Mouse (Mus musculus) forebrain, embryonic 16.5 days (tissue): Measurements from ENCODE around the gene Ndufaf2. TPM values are rescaled to one million over a fixed set of nuclear protein-coding genes. Genes with fewer than 3 reads are reported as not detected.

Experiments
- ATAC-seq: fragments of 200-750 bp; cut with Nextera tagmentation; 2 replicates; pipeline ENCODE4 v1.8.0; 2017; ENCODE audit warnings: mild to moderate bottlenecking, moderate library complexity
- H3K27ac ChIP-seq: fragments of 300-500 bp; sonication (generic); 2 replicates; pipeline ENCODE4 v1.5.1; 2014; ENCODE audit warnings: low read length, control low read depth
- H3K27me3 ChIP-seq: fragments of 300-500 bp; sonication (generic); replicated peaks from 2 replicates; pipeline ENCODE4 v1.6.1; 2014; ENCODE audit warnings: low read length; ENCODE audit not compliant: control insufficient read depth, insufficient read depth
- H3K36me3 ChIP-seq: fragments of 300-500 bp; sonication (generic); 2 replicates; pipeline ENCODE4 v1.6.1; 2014; ENCODE audit not compliant: control insufficient read depth, insufficient read depth
- H3K4me1 ChIP-seq: fragments of 300-500 bp; sonication (generic); replicated peaks from 2 replicates; pipeline ENCODE4 v1.6.1; 2014; ENCODE audit warnings: low read length; ENCODE audit not compliant: control insufficient read depth, insufficient read depth
- H3K4me2 ChIP-seq: fragments of 300-500 bp; sonication (generic); 2 replicates; pipeline ENCODE4 v1.6.1; 2014; ENCODE audit warnings: mild to moderate bottlenecking, low read length, control low read depth
- H3K4me3 ChIP-seq: fragments of 300-500 bp; sonication (generic); replicated peaks from 2 replicates; pipeline ENCODE4 v1.5.1; 2014; ENCODE audit warnings: mild to moderate bottlenecking, low read length, control low read depth
- H3K9ac ChIP-seq: fragments of 300-500 bp; sonication (generic); replicated peaks from 2 replicates; pipeline ENCODE4 v1.6.1; 2014; ENCODE audit warnings: low read depth, low read length, control low read depth
- H3K9me3 ChIP-seq: fragments of 300-500 bp; sonication (generic); 2 replicates; pipeline ENCODE4 v1.6.1; 2016; ENCODE audit warnings: low read length; ENCODE audit not compliant: control insufficient read depth
- WGBS: fragments of 180-500 bp; shearing (Covaris S2); extraction: QIAGEN DNeasy Blood & Tissue Kit; methylation state at CpG from one replicate; pipeline ENCODE4 v1.1.7; 2014; 5-methylcytosine and 5-hydroxymethylcytosine counted together
- polyA plus RNA-seq: library from polyadenylated mRNA; unstranded; fragments of >200 nt; fragmentation: Nextera tagmentation; extraction: Ambion mirVana; gene quantifications from 2 replicates; pipeline ENCODE4 v1.2.1, GENCODE M21; 2015

The Ndufaf2 gene
- polyA plus RNA-seq, 1 experiment from 2014 or later: 72.8 TPM

DNA sequence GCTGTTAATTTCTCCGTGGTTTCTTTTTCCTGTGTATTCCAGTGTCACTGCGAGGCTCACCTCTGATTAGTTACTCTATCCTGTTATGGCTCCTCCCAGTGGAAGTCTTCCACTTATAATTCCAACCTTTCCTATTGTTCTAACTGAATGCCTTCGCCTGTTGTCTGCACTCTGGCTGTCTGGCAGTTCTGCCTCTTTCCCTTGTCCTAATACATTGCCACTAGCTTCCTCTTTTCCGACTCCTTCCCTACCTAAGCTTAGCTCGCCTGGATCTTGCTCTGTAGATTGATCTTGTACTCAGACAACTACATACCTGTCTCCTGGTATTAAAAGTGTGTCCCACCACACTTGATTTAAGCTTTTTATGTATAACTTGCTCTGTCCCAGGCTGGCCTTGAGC is 22.4 kb upstream of the Ndufaf2 start:
- Histone ChIP-seq H3K4me3 (no peak overlapping the region), H3K27me3 (no peaks in the 10 kb centered on the region), H3K27ac (no peak overlapping the region), H3K9me3 (no peaks in the 10 kb centered on the region), H3K4me1 (no peaks in the 10 kb centered on the region), H3K4me2 (no peak overlapping the region), H3K36me3 (peaks cover 17% of the 10 kb centered on the region), H3K9ac (no peak overlapping the region)
- 90% methylated on average over 5 of the region's 5 CpGs for WGBS
- ATAC-seq: no peak

DNA sequence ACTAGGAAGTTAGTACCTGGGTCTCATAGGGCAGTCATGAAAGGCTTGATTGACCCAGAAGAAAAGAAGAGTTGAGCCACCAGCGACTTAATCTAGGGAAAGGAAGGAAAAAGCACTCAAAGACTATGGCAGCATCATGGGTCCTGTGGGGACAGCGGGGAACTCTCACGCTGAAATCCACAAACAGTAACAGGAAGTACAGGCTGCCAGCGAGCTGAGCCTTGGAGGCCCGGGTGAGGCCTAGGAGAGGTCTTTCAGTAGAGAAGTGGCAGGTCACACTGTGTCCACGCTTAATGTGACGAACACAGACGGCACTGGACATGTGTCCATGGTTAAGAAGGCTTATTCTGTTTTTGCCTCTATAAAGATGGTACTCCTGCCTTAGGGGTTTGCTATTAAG is 21.2 kb upstream of the Ndufaf2 start:
- Histone ChIP-seq H3K27ac (no peak overlapping the region), H3K27me3 (no peaks in the 10 kb centered on the region), H3K36me3 (peaks cover 14% of the 10 kb centered on the region), H3K9me3 (no peaks in the 10 kb centered on the region), H3K4me2 (no peak overlapping the region), H3K9ac (no peak overlapping the region), H3K4me3 (no peak overlapping the region), H3K4me1 (no peaks in the 10 kb centered on the region)
- no peak for ATAC-seq
- 91% methylated on average over 8 of the region's 8 CpGs for WGBS

DNA sequence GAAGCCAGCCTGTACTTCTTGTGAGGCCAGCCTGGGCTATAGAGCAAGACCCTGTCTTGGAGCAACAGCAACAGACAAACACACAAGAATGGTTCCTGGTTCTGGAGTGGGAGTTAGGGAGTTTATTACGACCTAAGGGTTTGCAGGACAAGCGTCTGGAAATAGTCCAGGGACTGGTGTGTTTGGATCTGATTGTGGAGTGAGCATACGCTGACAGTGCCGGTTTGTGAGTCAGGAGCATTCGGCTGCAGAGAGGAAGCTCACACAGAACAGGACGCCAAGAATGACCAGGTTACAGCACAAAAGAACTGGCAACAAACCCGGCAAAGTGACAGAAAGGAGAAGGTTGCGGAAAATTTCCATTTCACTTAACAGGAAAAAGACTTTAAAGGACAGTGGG is 12.1 kb upstream of the Ndufaf2 start:
- no peaks in the 10 kb centered on the region for H3K27me3 ChIP-seq
- 91% methylated on average over 8 of the region's 8 CpGs for WGBS
- no peaks in the 10 kb centered on the region for H3K9me3 ChIP-seq
- H3K4me1 ChIP-seq: no peaks in the 10 kb centered on the region
- H3K4me2 ChIP-seq: no peak overlapping the region
- H3K9ac ChIP-seq: no peak overlapping the region
- no peak for ATAC-seq
- H3K4me3 ChIP-seq: no peak overlapping the region
- H3K36me3 ChIP-seq: peaks cover 2% of the 10 kb centered on the region; the same call in 1 of the 2 replicates
- H3K27ac ChIP-seq: no peak overlapping the region

DNA sequence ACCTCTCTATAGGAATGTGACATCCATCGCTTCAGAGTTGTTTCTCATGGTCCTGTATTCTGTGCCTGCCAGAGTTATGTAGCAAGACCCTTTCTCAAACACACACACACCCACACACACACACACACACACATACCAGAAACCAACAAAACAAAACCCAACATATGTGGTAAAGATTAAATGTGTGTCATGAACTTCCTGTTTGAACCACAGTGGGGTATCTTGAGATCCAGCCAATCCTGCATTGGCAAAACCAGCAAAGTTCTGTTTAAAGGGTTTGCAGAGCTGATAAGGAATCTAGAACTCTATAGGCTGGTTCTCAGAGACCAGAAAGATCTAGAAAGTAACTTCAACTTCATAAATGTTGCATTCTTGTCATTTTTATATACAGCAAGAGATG is 11.6 kb upstream of the Ndufaf2 start:
- no peak for ATAC-seq
- no peak overlapping the region for H3K9ac ChIP-seq
- WGBS: 96% methylated on average over 1 of the region's 1 CpGs
- H3K4me1 ChIP-seq: no peaks in the 10 kb centered on the region
- H3K4me2 ChIP-seq: no peak overlapping the region
- no peak overlapping the region for H3K4me3 ChIP-seq
- peaks cover 2% of the 10 kb centered on the region; the same call in 1 of the 2 replicates for H3K36me3 ChIP-seq
- no peak overlapping the region for H3K27ac ChIP-seq
- H3K9me3 ChIP-seq: no peaks in the 10 kb centered on the region
- H3K27me3 ChIP-seq: no peaks in the 10 kb centered on the region

DNA sequence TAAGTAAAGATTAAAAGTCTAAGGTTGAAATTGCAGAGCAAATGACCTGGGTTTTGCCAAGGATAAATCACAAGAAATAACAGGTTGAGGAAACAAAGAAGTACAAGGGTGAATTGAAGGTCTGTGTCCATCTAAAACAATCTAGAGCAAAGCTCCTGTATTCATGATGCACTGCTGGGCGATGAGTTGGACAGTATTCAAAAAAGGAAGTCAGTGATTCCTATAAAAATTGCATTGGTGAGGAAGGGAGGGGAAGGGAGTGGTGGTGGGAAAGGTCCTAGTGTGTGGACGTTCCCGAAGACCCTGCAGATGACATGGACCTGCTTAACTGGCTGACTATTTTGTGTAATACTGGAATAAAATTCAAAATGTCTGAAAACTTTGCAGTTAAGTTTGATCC is 6.2 kb upstream of the Ndufaf2 start:
- WGBS: 92% methylated on average over 3 of the region's 3 CpGs
- Histone ChIP-seq H3K27ac (no peak overlapping the region), H3K36me3 (peaks cover 3% of the 10 kb centered on the region; the same call in 1 of the 2 replicates), H3K9me3 (no peaks in the 10 kb centered on the region), H3K4me3 (no peak overlapping the region), H3K4me2 (no peak overlapping the region), H3K9ac (no peak overlapping the region), H3K27me3 (no peaks in the 10 kb centered on the region), H3K4me1 (peaks cover 3% of the 10 kb centered on the region)
- no peak for ATAC-seq

DNA sequence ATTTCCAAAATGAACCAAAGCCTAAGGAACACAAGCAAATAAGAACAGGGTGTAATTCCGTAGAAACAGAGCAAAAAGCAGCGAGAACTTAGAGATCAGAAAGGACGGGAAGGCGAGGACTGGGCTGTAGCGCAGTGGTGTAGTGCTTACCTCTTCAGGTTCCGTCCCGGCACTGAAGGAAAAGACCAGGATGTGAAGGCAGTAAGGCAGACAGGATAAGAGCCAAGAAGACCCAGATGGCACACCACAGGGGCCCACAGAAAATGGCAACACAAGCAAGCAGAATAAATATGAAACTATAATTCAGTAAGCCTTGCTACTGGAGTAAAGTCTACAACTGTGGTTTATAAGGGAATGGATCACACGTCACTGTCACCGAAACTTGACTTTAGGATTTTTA is 5.5 kb upstream of the Ndufaf2 start:
- no peak for ATAC-seq
- H3K9ac ChIP-seq: no peak overlapping the region
- H3K4me2 ChIP-seq: no peak overlapping the region
- H3K27ac ChIP-seq: no peak overlapping the region
- WGBS: 86% methylated on average over 9 of the region's 9 CpGs
- no peaks in the 10 kb centered on the region for H3K9me3 ChIP-seq
- H3K4me1 ChIP-seq: peaks cover 9% of the 10 kb centered on the region
- H3K27me3 ChIP-seq: no peaks in the 10 kb centered on the region
- peaks cover 3% of the 10 kb centered on the region; the same call in 1 of the 2 replicates for H3K36me3 ChIP-seq
- H3K4me3 ChIP-seq: no peak overlapping the region

DNA sequence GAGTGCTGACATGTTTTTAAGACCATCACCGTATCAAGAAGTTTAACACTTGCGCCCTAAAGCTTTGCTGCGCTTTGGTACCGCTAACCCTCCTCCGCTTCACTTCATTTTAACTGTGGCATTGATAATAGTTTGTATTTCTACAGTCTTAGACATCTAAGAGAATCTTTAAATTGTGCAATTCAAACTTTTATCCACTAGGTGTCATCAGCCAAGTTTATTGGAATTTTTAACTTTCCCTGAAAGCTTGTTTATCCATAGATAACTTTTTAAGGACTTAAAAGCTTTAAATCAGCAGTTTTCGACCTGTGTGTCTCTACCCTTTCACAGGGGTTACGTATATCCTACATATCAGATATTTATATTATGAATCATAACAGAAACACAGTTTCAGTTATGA is 1.5 kb upstream of the Ndufaf2 start:
- Histone ChIP-seq H3K4me2 (no peak overlapping the region), H3K27ac (no peak overlapping the region), H3K4me1 (peaks cover 14% of the 10 kb centered on the region), H3K9me3 (no peaks in the 10 kb centered on the region), H3K4me3 (no peak overlapping the region), H3K9ac (no peak overlapping the region), H3K36me3 (peaks cover 3% of the 10 kb centered on the region; the same call in 1 of the 2 replicates), H3K27me3 (no peaks in the 10 kb centered on the region)
- ATAC-seq: no peak
- 62% methylated on average over 7 of the region's 7 CpGs for WGBS

DNA sequence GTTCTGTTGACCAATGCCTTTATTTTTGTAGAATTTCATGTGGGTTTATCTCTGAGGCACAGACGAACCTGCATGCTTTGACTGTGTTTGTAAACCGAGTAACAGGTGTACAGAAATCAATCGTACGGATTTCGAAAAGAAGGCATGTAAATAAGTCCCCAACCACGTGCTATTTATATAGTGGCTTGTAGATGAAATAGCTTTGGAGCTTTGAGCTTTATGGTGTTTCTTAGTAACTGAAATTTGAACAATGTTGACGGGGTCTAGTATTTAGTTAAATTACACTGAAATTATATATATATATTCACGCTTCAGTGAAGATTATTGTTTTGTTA is 785 bp upstream of the Ndufaf2 start:
- H3K4me1 ChIP-seq: peaks cover 14% of the 10 kb centered on the region
- peak overlapping the region; percentile 57 for H3K9ac ChIP-seq
- 6% methylated on average over 8 of the region's 8 CpGs for WGBS
- peak overlapping the region; percentile 96 for H3K4me2 ChIP-seq
- no peak for ATAC-seq
- peaks cover 3% of the 10 kb centered on the region; the same call in 1 of the 2 replicates for H3K36me3 ChIP-seq
- H3K4me3 ChIP-seq: peak overlapping the region; percentile 91
- H3K27ac ChIP-seq: no peak overlapping the region
- no peaks in the 10 kb centered on the region for H3K9me3 ChIP-seq
- H3K27me3 ChIP-seq: no peaks in the 10 kb centered on the region

DNA sequence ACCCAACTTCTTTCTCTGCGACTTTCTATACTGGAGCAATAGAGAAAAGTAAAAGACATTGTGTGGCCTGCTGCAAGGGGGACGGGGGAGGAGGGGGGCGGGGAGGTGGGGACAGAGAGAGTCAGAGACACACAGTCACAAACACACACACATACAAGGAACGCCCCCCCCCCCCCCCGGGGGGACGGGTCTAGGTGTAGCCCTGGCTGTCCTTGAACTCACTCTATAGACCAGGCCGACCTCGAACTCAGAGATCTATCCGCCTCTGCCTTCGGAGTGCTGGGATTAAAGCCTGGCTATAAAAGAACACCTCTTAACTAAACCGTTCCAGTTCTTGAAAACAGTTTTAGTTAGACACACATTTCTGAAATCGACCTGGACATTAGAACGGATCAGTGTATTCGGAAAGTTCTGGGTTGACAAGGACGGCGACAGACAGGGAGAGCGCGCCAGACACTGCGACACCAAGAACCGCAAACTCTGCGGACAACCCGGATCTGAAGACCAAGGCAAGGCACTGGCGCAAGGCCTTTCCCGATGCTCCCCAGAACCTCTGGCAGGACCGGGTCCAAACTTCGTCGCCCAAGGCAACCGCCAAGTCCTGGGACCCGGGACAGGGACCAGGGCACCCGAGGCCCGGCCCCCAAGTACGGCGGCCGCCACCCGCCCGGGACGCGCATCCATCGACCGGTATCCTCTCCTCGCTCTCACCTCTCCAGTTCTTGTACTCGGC is 525 bp downstream of the Ndufaf2 start:
- Histone ChIP-seq H3K27me3 (no peaks in the 10 kb centered on the region), H3K36me3 (peaks cover 3% of the 10 kb centered on the region; the same call in 1 of the 2 replicates), H3K4me1 (peaks cover 14% of the 10 kb centered on the region), H3K4me3 (peak overlapping the region; percentile 91), H3K9me3 (no peaks in the 10 kb centered on the region), H3K27ac (no peak overlapping the region), H3K4me2 (peak overlapping the region; percentile 65), H3K9ac (peak overlapping the region; percentile 57)
- no peak for ATAC-seq
- WGBS: 2% methylated on average over 40 of the region's 42 CpGs

DNA sequence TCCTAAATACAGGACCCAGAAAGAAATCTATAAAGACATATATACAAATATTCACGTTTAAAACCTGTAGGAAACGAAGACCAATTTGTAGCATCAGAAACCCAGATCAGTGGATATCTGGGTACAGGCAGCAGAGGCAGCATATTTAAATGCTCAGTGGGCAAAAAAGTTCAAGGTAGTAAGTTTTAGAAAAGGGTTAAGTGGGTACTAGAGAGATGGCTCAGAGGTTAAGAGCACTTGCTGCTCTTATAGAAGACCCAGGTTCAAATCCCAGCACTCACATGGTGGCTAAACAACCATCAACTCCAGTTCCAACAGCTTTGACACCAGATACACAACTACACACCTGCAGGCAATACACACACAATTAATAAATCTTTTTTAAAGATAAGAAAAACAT is 1.3 kb downstream of the Ndufaf2 start:
- H3K9ac ChIP-seq: no peak overlapping the region
- peaks cover 3% of the 10 kb centered on the region; the same call in 1 of the 2 replicates for H3K36me3 ChIP-seq
- H3K4me2 ChIP-seq: no peak overlapping the region
- no peak for ATAC-seq
- H3K27me3 ChIP-seq: no peaks in the 10 kb centered on the region
- H3K4me1 ChIP-seq: peaks cover 14% of the 10 kb centered on the region
- H3K9me3 ChIP-seq: no peaks in the 10 kb centered on the region
- no peak overlapping the region for H3K27ac ChIP-seq
- H3K4me3 ChIP-seq: no peak overlapping the region
- 77% methylated on average over 2 of the region's 2 CpGs for WGBS
